Mouse (Mus musculus) megakaryocyte, adult 5-6 weeks (primary cell): ENCODE data around the gene Il2rg. TPM values are rescaled to one million over a fixed set of nuclear protein-coding genes. Genes with fewer than 3 reads are reported as not detected.

ENCODE experiments used
- ATAC-seq: 2 replicates; pipeline ENCODE4 v1.8.0; 2016; ENCODE audit warnings: mild to moderate bottlenecking, inconsistent platforms; ENCODE audit not compliant: poor library complexity, severe bottlenecking
- total RNA-seq, 2 experiments: library from RNA; stranded (forward) in 1 of 2; stranded (reverse) in 1 of 2; fragments of 153-499, 151-499 nt in 1 of 2; fragments of 221-1000, 200-1000 nt in 1 of 2; gene quantifications; 2 replicates each; pipeline versions ENCODE4 v1.2.3 to v1.2.4; 2015 to 2017

The Il2rg gene
- total RNA-seq, 2 experiments from 2014 or later, result 35.2 to 47.4 TPM

DNA sequence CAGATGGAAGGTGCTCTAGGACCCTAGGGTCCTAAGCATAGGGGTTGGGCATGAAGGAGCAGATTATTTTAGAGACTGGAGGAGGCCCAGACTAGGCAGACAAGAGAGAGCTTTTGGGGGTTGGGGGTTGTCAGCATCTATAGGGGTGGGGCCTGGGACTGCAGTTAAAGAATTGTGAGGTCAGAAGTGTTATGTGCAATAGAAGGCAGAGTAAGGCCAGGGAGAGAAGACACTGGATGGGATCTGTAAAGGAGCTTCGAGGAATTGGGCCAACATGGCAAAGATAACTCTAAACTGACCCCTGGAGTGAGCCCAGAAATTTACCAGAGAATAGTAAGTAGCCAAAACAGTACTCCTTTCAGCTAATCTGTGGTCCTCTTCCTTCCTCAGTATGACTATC lies 4.2 kb downstream of the Il2rg start, which contains the start of gene Gm614:
TSS of gene Gm614 (minus strand) at position 101 of the 400 bp plus-strand sequence.
- no peak for ATAC-seq

DNA sequence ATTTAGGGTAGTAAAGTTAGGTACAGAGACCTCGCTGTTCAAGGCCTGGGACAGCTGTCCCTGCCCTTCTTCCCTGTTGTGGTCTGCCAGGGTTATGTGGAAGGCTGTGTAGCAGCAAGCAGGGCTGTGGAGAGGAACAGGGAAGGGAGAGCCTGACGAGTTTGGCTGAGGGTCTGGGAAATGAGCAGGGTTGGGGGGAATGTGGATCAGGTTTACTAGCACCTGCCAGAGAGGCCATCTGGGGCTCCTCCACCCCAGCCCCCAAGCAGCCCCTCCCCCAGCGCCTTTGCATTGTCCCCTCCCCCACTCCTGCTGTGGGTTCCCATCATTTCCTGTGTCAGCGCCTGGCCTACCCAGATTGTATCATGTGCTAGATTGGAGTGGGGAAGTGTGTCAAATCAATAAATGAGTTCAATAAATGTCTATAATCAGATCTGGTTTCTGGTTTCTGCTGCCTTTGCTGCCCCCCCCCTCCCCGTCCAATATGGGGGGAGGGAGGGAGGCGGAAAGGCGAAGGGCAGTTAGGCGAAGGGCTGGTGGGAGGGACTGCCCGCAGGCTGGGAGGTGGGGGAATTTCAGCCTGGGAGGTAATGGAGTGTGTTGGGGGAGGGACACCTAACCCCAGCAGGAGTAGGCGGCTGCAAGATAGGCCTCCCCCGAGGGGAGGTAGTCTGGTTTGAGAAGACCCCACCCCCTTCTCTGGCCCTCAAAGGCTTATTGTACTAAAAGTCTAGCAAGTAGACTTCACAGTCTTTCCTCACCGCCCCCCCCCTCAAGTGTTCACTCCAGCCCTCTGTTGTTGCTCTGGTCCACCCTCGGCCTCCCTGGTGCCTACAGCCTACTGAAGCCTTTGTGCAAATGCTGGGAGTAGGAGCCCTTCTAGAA lies 7.4 kb downstream of the Il2rg start:
- ATAC-seq, result no peak

- ATAC-seq, result no peak
Measured at GRCm38 (mm10) chrX:101256603-101257002, 11.5 kb downstream of the Il2rg start.

GRCm38 (mm10) chrX:101254740-101255139 lies 13.3 kb downstream of the Il2rg start:
- peak; percentile 27 for ATAC-seq

DNA sequence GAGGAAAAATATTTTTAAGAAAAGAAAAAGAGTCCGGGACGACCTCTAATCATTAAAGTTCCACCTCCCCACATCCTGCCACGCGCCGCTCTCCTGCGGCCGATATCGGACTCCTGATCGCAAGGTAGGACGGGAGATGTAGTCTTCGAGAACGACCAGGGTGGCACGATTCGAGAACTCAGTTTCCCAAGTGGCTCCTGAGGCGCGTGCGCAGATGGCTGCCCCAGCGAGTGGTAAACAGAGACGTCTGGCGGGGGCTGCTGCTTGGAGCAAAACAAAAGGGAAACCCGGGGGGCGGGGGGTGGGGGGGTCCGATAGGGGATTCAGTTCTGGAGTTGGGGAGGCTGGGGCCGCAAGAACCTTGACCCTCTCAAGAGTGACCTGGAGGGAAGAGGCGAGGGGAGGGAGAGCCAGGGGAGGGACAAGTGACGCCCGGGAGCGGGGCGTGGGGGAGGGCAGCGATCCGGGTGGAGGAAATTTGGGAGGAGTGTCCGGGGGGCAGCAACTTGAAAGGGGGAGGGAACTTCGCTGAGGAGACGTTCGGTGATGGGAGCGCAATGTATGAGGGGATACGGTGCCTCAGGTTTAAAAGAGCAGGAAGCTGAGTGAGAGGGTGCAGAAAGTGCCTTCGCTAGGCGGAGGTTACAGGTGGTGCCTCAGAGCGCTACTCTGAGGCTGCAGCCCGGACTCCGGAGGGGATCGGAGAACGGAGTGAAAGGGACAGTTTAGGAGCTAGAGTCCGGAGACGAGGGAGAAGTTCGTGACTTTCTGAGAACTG lies 13.9 kb downstream of the Il2rg start, which contains the start of gene Foxo4:
TSS of gene Foxo4 (plus strand) at position 577 of the 778 bp plus-strand sequence.
- peak; percentile 96 for ATAC-seq

DNA sequence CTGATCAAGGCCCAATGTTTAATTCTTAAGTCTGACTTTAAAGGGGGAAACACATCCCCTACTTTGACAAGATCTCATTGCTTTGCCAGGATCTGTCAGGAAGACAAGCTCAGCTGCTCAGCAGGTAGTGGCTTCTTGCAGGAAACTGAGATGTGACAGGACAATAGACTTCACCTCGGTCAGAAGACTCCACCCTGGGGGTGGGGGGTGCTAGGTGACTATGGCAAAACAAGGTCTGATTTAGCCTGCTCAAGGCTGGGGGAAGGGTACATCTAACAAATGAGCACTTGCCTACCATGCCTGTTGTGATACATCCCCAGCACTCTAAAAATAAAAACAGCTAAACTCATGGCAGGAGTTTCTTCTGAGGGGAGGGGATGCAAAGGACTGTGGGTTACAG lies 23.0 kb downstream of the Il2rg start:
- ATAC-seq, result no peak

DNA sequence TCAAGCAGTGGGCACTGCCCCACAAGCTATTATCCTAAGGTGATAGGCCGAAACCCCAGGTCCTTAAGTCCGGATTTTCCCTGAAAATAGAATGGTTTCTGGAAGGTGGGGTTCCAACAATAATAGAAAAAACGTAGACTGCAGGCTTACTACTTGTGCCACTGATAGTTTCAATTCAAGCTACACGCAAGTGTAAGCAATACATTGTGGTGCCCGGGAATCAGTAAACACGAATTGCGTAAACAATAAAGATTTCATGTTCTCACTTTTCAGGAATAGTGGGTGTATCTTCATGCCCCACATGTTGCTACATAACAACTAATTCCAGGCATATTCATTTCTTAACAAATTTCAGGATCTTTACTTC lies 45.3 kb downstream of the Il2rg start:
- no peak for ATAC-seq

GRCm38 (mm10) chrX:101221834-101222795 lies 45.9 kb downstream of the Il2rg start, which contains the start of gene Snx12:
Gene Snx12, minus strand, starts transcription at chrX:101222563.
- ATAC-seq, result peak; percentile 95

Other genes starting within 250 kb of the Il2rg start
- 0.49 and 1.0 TPM in 2 replicates for gene Tex11, start 208.6 kb downstream of the Il2rg start, total RNA-seq (2015)
- gene Tex11, start 208.6 kb downstream of the Il2rg start, total RNA-seq (2017), result 0.48 and 0.69 TPM in 2 replicates
- gene Slc7a3, start 182.2 kb downstream of the Il2rg start, total RNA-seq (2015), result not detected in 2 replicates
- not detected in 2 replicates for gene Slc7a3, start 182.2 kb downstream of the Il2rg start, total RNA-seq (2017)
- gene Snx12, start 45.7 kb downstream of the Il2rg start, total RNA-seq (2015), result 32.4 and 36.3 TPM in 2 replicates
- 56.2 and 57.1 TPM in 2 replicates for gene Snx12, start 45.7 kb downstream of the Il2rg start, total RNA-seq (2017)
- 2.6 and 3.0 TPM in 2 replicates for gene Foxo4, start 13.7 kb downstream of the Il2rg start, total RNA-seq (2015)
- 8.2 and 9.2 TPM in 2 replicates for gene Foxo4, start 13.7 kb downstream of the Il2rg start, total RNA-seq (2017)
- gene Gm614, start 4.3 kb downstream of the Il2rg start, total RNA-seq (2015), result 1.0 TPM in 1 of 2 replicates, not detected in the other
- not detected in 2 replicates for gene Gm614, start 4.3 kb downstream of the Il2rg start, total RNA-seq (2017)
- not detected in 2 replicates for gene Gm20489, start 768 bp upstream of the Il2rg start, total RNA-seq (2015)
- gene Gm20489, start 768 bp upstream of the Il2rg start, total RNA-seq (2017), result not detected in 2 replicates
- gene Med12, start 5.8 kb upstream of the Il2rg start, total RNA-seq (2015), result 46.8 and 63.7 TPM in 2 replicates
- 28.7 and 37.4 TPM in 2 replicates for gene Med12, start 5.8 kb upstream of the Il2rg start, total RNA-seq (2017)
- 0.04 TPM in 1 of 2 replicates, not detected in the other for gene Nlgn3, start 30.9 kb upstream of the Il2rg start, total RNA-seq (2015)
- gene Nlgn3, start 30.9 kb upstream of the Il2rg start, total RNA-seq (2017), result not detected in 2 replicates
- not detected in 2 replicates for gene Gjb1, start 108.1 kb upstream of the Il2rg start, total RNA-seq (2015)
- gene Gjb1, start 108.1 kb upstream of the Il2rg start, total RNA-seq (2017), result not detected in 2 replicates
- 19.2 and 35.4 TPM in 2 replicates for gene Zmym3, start 152.6 kb upstream of the Il2rg start, total RNA-seq (2015)
- 12.6 and 20.2 TPM in 2 replicates for gene Zmym3, start 152.6 kb upstream of the Il2rg start, total RNA-seq (2017)
- gene Nono, start 161.1 kb upstream of the Il2rg start, total RNA-seq (2015), result 190 and 195 TPM in 2 replicates
- 374 and 382 TPM in 2 replicates for gene Nono, start 161.1 kb upstream of the Il2rg start, total RNA-seq (2017)
- 0.11 and 1.5 TPM in 2 replicates for gene Itgb1bp2, start 180.8 kb upstream of the Il2rg start, total RNA-seq (2015)
- gene Itgb1bp2, start 180.8 kb upstream of the Il2rg start, total RNA-seq (2017), result 0.29 and 1.2 TPM in 2 replicates